Mouse (Mus musculus) ES-Bruce4 (cell line): ENCODE measurements at regions not wholly inside any gene's neighbourhood (a gene's known extent, or its start where the extent isn't known, plus 50 kb on each side); places are given as distances from the start of the nearest gene placed in this dataset.

Experiments
- H3K27ac ChIP-seq: 2 replicates; pipeline ENCODE4 v1.5.1; 2012; ENCODE audit warnings: low read length, inconsistent platforms; ENCODE audit not compliant: insufficient read depth
- H3K27me3 ChIP-seq: 2 replicates; pipeline ENCODE4 v1.6.1; 2012; ENCODE audit warnings: mild to moderate bottlenecking, low read length, inconsistent platforms; ENCODE audit not compliant: control insufficient read depth, poor library complexity, insufficient read depth, severe bottlenecking
- H3K36me3 ChIP-seq: 2 replicates; pipeline ENCODE4 v1.6.1; 2012; ENCODE audit warnings: inconsistent platforms, mild to moderate bottlenecking, low read length, moderate library complexity; ENCODE audit not compliant: control insufficient read depth, poor library complexity, insufficient read depth, severe bottlenecking
- H3K4me1 ChIP-seq: one replicate; pipeline ENCODE4 v1.8.1; 2011; ENCODE audit warnings: low read length; ENCODE audit not compliant: control insufficient read depth, insufficient read depth
- H3K4me3 ChIP-seq: 2 replicates; pipeline ENCODE4 v1.5.1; 2011; ENCODE audit warnings: low read depth, mild to moderate bottlenecking, low read length
- H3K9ac ChIP-seq: 2 replicates; pipeline ENCODE4 v1.6.1; 2012; ENCODE audit warnings: low read depth, mild to moderate bottlenecking, inconsistent platforms; ENCODE audit not compliant: poor library complexity, severe bottlenecking
- H3K9me3 ChIP-seq: replicated peaks from 2 replicates; pipeline ENCODE4 v1.6.1; 2012; ENCODE audit warnings: mild to moderate bottlenecking, low read length, inconsistent platforms; ENCODE audit not compliant: control insufficient read depth, poor library complexity, insufficient read depth, severe bottlenecking
- CTCF ChIP-seq: IDR thresholded peaks from one replicate; pipeline ENCODE4 v1.8.1; 2011; ENCODE audit warnings: low read depth, low read length
- EP300 ChIP-seq: IDR thresholded peaks from 2 replicates; pipeline ENCODE4 v1.6.1; 2011; ENCODE audit warnings: low read depth, low read length; ENCODE audit not compliant: insufficient read depth
- POLR2A ChIP-seq: IDR thresholded peaks from one replicate; pipeline ENCODE4 v1.8.1; 2011; ENCODE audit warnings: low read length; ENCODE audit not compliant: insufficient read depth

DNA sequence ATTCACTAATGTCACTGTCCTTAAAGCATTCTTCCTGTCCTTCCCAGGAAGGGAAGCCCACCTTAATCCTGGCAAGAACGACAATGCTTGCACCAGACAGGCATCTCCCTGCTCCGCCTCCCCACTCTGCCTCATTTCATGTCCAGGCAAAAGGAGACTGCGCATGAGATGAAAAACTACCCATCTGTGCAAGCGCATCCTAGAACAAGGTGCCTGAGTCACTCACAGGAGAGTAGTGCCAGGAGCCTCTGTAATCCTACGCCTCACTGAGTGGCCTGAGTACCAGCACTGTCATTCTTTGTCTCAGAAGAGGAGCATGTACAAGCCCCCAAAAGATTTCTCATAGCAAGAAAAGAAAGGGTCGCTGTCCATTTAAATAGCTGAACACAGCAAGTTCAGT is 198.2 kb downstream of the Tox3 start:
- Histone ChIP-seq H3K4me3 (no peak overlapping the region), H3K4me1 (no peaks in the 10 kb centered on the region), H3K27ac (no peak overlapping the region), H3K27me3 (no peaks in the 10 kb centered on the region; the same call in 1 of the 2 replicates), H3K9me3 (no peaks in the 10 kb centered on the region; the same call in 1 of the 2 replicates), H3K9ac (no peak overlapping the region), H3K36me3 (no peaks in the 10 kb centered on the region)
- TF ChIP-seq POLR2A (no peak), CTCF (no peak), EP300 (no peak)

DNA sequence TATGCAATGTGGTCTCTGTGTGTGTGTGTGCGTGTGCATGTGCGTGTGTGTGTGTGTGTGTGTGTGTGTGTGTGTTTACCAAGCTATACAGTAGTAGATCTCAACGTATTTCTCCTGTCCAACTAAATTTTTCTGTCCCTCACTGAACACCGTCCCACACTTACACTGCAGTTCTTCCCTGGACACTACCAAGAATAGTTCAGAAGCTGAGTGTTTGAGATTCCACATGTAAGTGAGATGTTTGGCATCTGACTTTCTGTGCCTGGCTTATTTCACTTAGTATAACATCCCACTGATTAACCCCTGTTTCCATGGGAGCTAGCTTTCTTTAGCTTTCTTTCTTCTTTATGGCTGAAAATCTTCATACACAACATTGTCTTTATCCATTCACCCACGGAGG is 213.5 kb downstream of the Tox3 start:
- Histone ChIP-seq H3K36me3 (no peaks in the 10 kb centered on the region), H3K4me3 (no peak overlapping the region), H3K4me1 (no peaks in the 10 kb centered on the region), H3K27me3 (no peaks in the 10 kb centered on the region), H3K27ac (no peak overlapping the region), H3K9me3 (no peaks in the 10 kb centered on the region), H3K9ac (no peak overlapping the region)
- TF ChIP-seq POLR2A (no peak), CTCF (no peak), EP300 (no peak)

DNA sequence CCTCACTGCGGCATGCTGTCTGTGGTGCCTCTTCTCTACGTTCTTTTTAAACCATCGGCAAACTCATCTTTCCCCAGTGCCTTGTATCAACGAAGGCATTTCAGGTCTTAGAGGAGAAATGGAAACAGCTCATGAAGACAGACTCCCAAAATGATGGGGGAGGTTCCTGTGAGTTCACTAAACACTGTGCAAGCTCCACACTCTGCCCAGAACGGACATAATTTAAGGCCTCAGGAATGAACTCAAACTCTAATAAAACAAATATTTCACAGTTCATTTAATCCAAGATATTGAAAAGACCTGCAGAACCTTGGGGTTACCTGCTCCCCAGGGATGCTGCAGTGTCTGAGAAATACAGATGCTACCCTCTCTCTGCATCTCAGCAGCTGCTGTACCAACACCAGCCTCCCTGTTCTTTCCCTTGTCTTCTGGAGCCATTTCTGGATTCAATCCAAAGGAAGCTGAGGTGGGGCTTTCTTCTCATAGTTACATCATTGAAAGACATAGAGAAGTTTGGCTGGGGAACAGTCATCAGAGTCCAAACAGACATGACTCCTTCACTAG is 217.4 kb downstream of the Tox3 start:
- no peak overlapping the region for H3K27ac ChIP-seq
- peaks cover 8% of the 10 kb centered on the region; the same call in 1 of the 2 replicates for H3K9me3 ChIP-seq
- H3K4me3 ChIP-seq = no peak overlapping the region
- H3K4me1 ChIP-seq = no peaks in the 10 kb centered on the region
- H3K27me3 ChIP-seq = no peaks in the 10 kb centered on the region
- TF ChIP-seq POLR2A (no peak), EP300 (no peak), CTCF (no peak)
- no peak overlapping the region for H3K9ac ChIP-seq
- H3K36me3 ChIP-seq = no peaks in the 10 kb centered on the region

DNA sequence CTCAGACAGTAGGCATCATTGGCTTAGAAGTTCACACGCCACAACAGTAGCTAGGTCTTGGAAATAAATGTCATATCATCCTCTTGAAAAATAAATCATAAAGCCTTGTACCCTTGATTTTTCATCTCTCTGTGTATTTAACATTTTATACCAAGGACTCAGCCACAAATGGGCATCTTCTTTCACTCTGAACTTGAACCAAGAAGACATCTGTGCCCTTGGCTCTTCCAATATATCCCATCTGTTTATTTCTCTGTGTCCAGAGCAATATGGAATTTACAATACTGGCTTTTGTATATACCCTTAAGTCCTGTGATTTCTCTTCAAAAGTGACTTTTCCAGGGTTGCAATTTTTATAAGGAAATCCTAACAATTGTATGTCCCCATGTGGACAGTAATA is 222.7 kb downstream of the Tox3 start:
- Histone ChIP-seq H3K27me3 (no peaks in the 10 kb centered on the region), H3K27ac (no peak overlapping the region), H3K9me3 (peaks cover 8% of the 10 kb centered on the region; the same call in 1 of the 2 replicates), H3K36me3 (no peaks in the 10 kb centered on the region), H3K9ac (no peak overlapping the region), H3K4me3 (no peak overlapping the region), H3K4me1 (no peaks in the 10 kb centered on the region)
- TF ChIP-seq EP300 (no peak), POLR2A (no peak), CTCF (no peak)

DNA sequence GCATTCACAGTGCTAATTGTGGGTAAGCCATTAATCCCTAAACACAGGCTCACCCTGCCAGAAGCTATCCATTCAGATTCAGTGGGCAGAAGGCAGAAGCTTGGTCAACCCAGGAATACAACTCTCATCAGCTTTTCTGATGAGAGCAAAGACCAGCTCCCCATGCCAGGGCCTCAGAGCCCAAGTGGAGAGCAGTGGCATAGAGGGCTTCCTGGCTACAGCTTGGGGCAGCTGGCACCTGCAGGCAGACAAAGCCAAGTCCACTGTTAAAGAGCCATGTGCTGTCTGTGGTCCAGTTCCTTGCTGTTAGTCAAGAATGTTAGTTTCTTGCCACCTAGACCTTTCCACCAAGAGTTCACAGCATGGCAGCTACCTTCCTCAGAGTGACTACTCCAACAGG is 225.0 kb downstream of the Tox3 start:
- TF ChIP-seq EP300 (no peak), POLR2A (no peak)
- H3K9me3 ChIP-seq = peaks cover 8% of the 10 kb centered on the region; the same call in 1 of the 2 replicates

DNA sequence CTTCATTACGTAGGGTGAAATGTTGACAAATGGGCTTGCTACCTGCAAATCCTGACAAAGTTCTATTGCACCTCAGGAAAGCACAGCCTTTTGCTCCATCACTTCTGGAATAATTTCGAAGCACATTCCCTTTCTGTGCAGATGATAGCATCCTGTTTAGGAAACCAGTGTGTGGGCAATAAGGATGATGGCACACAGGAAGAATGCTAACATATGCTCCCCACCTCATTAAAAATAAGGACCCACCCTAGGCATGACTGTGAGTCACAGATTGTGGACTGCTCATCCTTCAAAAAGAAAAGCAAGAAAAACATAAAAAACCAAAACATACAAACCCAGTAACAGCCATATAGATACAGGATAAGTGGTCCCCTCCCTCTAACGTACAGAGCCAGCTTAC is 226.2 kb downstream of the Tox3 start:
- H3K27me3 ChIP-seq = no peaks in the 10 kb centered on the region
- H3K4me3 ChIP-seq = no peak overlapping the region
- no peaks in the 10 kb centered on the region for H3K4me1 ChIP-seq
- H3K9ac ChIP-seq = no peak overlapping the region
- TF ChIP-seq EP300 (no peak), CTCF (no peak), POLR2A (no peak)
- no peaks in the 10 kb centered on the region for H3K36me3 ChIP-seq
- peaks cover 7% of the 10 kb centered on the region; the same call in 1 of the 2 replicates for H3K9me3 ChIP-seq
- no peak overlapping the region for H3K27ac ChIP-seq

More for the DNA sequence above, 225.0 kb downstream of the Tox3 start:
- no peak overlapping the region for H3K9ac ChIP-seq
- no peaks in the 10 kb centered on the region for H3K4me1 ChIP-seq
- H3K36me3 ChIP-seq = no peaks in the 10 kb centered on the region
- H3K27ac ChIP-seq = no peak overlapping the region
- no peak overlapping the region for H3K4me3 ChIP-seq
- H3K27me3 ChIP-seq = no peaks in the 10 kb centered on the region
